Mouse (Mus musculus): ENCODE measurements around the gene Fam57b. TPM values are rescaled to one million over a fixed set of nuclear protein-coding genes. Genes with fewer than 3 reads are reported as not detected.
A peak's percentile ranks its signal among the peaks of the same experiment; 100 is the strongest.
"Not testable (repeated sequence)": the region's sequence is repeated elsewhere in the genome, so short reads cannot be mapped to it uniquely, and the experiment has no call there.

Gene Fam57b
- total and polyA plus RNA-seq, 3 experiments: 0.30 TPM; not detected in 2

DNA sequence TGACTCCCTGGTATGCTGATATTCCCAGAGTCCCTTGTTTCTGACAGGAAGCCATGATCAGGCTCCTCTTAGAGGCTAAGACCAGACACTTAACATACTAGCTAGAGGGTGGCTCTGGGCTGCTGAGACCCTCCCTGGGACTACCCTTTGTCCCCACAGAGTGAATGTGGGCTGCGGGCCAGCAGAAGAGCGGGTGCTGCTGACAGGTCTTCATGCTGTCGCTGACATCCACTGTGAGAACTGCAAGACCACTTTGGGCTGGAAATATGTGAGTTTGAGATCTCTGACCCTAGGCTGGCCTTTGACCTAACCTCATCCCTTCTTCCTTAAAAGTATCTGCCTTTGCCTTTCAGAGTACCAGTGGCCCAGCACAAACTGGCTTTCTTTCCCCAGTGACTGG is 19.3 kb upstream of the Fam57b start:
- H3K4me2 ChIP-seq (ENCODE audit: insufficient read depth, low read depth, poor library complexity, severe bottlenecking): peak overlapping the region; percentile 62
- H3K4me1 ChIP-seq (ENCODE audit: control insufficient read depth in 1 of 2, insufficient read depth in 2 of 2): peaks cover 14 to 83% of the 10 kb centered on the region in 2 experiments
- no peak for DNase-seq (ENCODE audit: extremely low read depth)
- in situ Hi-C loops (cut with MboI; ENCODE audit: low pct_ligation_motif_present, low pct_unique_long_range_greater_than_20kb, low sequenced_read_pairs): no loop called here
- H3K9me3 ChIP-seq (replicated peaks; ENCODE audit: low read length): peaks cover 5% of the 10 kb centered on the region
- H3K79me2 ChIP-seq (replicated peaks; ENCODE audit: control insufficient read depth, extremely low read depth, insufficient read depth, poor library complexity, severe bottlenecking): peaks cover 2% of the 10 kb centered on the region; the same call in 1 of the 2 replicates
- no peak for TF ChIP-seq TBP (conservative IDR thresholded peaks at IDR 0.05; ENCODE audit: low read depth, low read length)
- no peak for TF ChIP-seq MXI1 (IDR thresholded peaks at IDR 0.05; ENCODE audit: low read depth, low read length)
- no peak for TF ChIP-seq ZNF384 (IDR thresholded peaks at IDR 0.05; ENCODE audit: low read depth, low read length)
- no peak for TF ChIP-seq NRF1 (IDR thresholded peaks at IDR 0.05; ENCODE audit: low read depth, low read length)
- TF ChIP-seq POLR2AphosphoS2 (IDR thresholded peaks at IDR 0.05; ENCODE audit: low read depth, low read length): no peak
- TF ChIP-seq ZKSCAN1 (IDR thresholded peaks at IDR 0.05; ENCODE audit: borderline replicate concordance, low read depth, low read length): no peak
- TF ChIP-seq NELFE (IDR thresholded peaks at IDR 0.05; ENCODE audit: low read depth, low read length): no peak
- TF ChIP-seq JUN (IDR thresholded peaks at IDR 0.05; ENCODE audit: insufficient read depth, low read depth, low read length): no peak
- no peak for TF ChIP-seq CHD2 (IDR thresholded peaks at IDR 0.05; ENCODE audit: low read length)
- TF ChIP-seq EP300 (IDR thresholded peaks at IDR 0.05; ENCODE audit: low read length): no peak
- TF ChIP-seq CTCF (conservative IDR thresholded peaks at IDR 0.05 in 1 of 2, IDR thresholded peaks at IDR 0.05 in 1 of 2; ENCODE audit: low read depth in 2 of 2, low read length in 2 of 2): no peak
- H3K27me3 ChIP-seq (replicated peaks): no peaks in the 10 kb centered on the region
- H3K4me3 ChIP-seq (replicated peaks in 1 of 3; ENCODE audit: low read depth in 2 of 3, low read length in 2 of 3, poor library complexity in 1 of 3): peak overlapping the region; percentile 70 to 89 (median 77)
- H3K27ac ChIP-seq (ENCODE audit: insufficient read depth, low read depth): no peak overlapping the region
- peaks cover 42 to 61% of the 10 kb centered on the region in 2 experiments for H3K36me3 ChIP-seq (replicated peaks in 1 of 2; ENCODE audit: control insufficient read depth in 1 of 2, insufficient read depth in 1 of 2, low read length in 1 of 2)
- H3K9ac ChIP-seq (ENCODE audit: insufficient read depth, low read depth): peak overlapping the region; percentile 100
- dilution Hi-C loops (cut with MboI; ENCODE audit: extremely low pct_ligation_motif_present, extremely low pct_unique_long_range_greater_than_20kb, low sequenced_read_pairs): no loop called here

DNA sequence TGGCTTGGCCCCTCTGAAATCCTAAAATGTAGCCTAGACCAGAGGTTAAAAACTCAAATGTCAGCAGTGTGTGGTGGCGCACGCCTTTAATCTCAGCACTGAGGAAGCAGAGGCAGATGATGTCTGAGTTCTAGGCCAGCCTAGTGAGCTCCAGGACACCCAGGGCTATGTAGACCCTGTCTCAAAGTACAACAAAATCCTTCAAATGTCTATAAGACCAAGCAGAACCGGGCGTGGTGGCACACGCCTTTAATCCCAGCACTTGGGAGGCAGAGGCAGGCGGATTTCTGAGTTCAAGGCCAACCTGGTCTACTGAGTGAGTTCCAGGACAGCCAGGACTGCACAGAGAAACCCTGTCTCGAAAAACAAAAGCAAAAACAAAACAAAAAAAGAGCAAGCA is 18.4 kb upstream of the Fam57b start:
- H3K4me1 ChIP-seq (ENCODE audit: control insufficient read depth in 1 of 2, insufficient read depth in 2 of 2): peaks cover 14 to 81% of the 10 kb centered on the region in 2 experiments
- H3K9me3 ChIP-seq (replicated peaks; ENCODE audit: low read length); H3K79me2 ChIP-seq (replicated peaks; ENCODE audit: control insufficient read depth, extremely low read depth, insufficient read depth, poor library complexity, severe bottlenecking): not testable (repeated sequence)

GRCm38 (mm10) chr7:126779983-126780970 is 17.2 kb upstream of the Fam57b start:
- Histone ChIP-seq H3K4me2 (ENCODE audit: insufficient read depth, low read depth, poor library complexity, severe bottlenecking) (no peak overlapping the region), H3K4me3 (replicated peaks in 1 of 3; ENCODE audit: low read depth in 2 of 3, low read length in 2 of 3, poor library complexity in 1 of 3) (no peak overlapping the region), H3K4me1 (ENCODE audit: control insufficient read depth in 1 of 2, insufficient read depth in 2 of 2) (peaks cover 14 to 82% of the 10 kb centered on the region in 2 experiments), H3K27ac (ENCODE audit: insufficient read depth, low read depth) (no peak overlapping the region), H3K27me3 (replicated peaks) (no peaks in the 10 kb centered on the region), H3K9me3 (replicated peaks; ENCODE audit: low read length) (peaks cover 5% of the 10 kb centered on the region), H3K9ac (ENCODE audit: insufficient read depth, low read depth) (no peak overlapping the region), H3K36me3 (replicated peaks in 1 of 2; ENCODE audit: control insufficient read depth in 1 of 2, insufficient read depth in 1 of 2, low read length in 1 of 2) (peaks cover 63 to 76% of the 10 kb centered on the region in 2 experiments), H3K79me2 (replicated peaks; ENCODE audit: control insufficient read depth, extremely low read depth, insufficient read depth, poor library complexity, severe bottlenecking) (peaks cover 2% of the 10 kb centered on the region; the same call in 1 of the 2 replicates)
- peak; percentile 43; the same call in 1 of the 2 replicates for TF ChIP-seq MAX (IDR thresholded peaks at IDR 0.05; ENCODE audit: low read length)
- TF ChIP-seq USF2 (conservative IDR thresholded peaks at IDR 0.05; ENCODE audit: low read depth, low read length): peak; percentile 24; the same call in 1 of the 2 replicates
- no peak for TF ChIP-seq POLR2AphosphoS2 (IDR thresholded peaks at IDR 0.05; ENCODE audit: low read depth, low read length)
- no peak for TF ChIP-seq IRF4 (IDR thresholded peaks at IDR 0.05; ENCODE audit: low read depth, low read length)
- no peak for TF ChIP-seq TBP (conservative IDR thresholded peaks at IDR 0.05; ENCODE audit: low read depth, low read length)
- TF ChIP-seq POLR2A (IDR thresholded peaks at IDR 0.05; ENCODE audit: low read depth, low read length): peak; percentile 27; the same call in 1 of the 2 replicates
- peak; percentile 74 for TF ChIP-seq SMC3 (IDR thresholded peaks at IDR 0.05; ENCODE audit: low read depth, low read length)
- peak; percentile 68 for TF ChIP-seq MYC (IDR thresholded peaks at IDR 0.05; ENCODE audit: low read depth, low read length)
- TF ChIP-seq CTCF (conservative IDR thresholded peaks at IDR 0.05 in 1 of 2, IDR thresholded peaks at IDR 0.05 in 1 of 2; ENCODE audit: low read depth in 2 of 2, low read length in 2 of 2): peak; percentile 80 to 85; a peak in 3 of 4 replicates
- TF ChIP-seq RAD21 (IDR thresholded peaks at IDR 0.05; ENCODE audit: low read depth, low read length): peak; percentile 27
- DNase-seq (ENCODE audit: extremely low read depth): peak; percentile 80
- dilution Hi-C loops (cut with MboI; ENCODE audit: extremely low pct_ligation_motif_present, extremely low pct_unique_long_range_greater_than_20kb, low sequenced_read_pairs): no loop called here
- in situ Hi-C loops (cut with MboI; ENCODE audit: low pct_ligation_motif_present, low pct_unique_long_range_greater_than_20kb, low sequenced_read_pairs): loop anchor here (5.0 kb wide), 3 partner anchors 78 to 997 kb away; partner anchors contain the start of gene Setd1a

More for the DNA sequence above, 18.4 kb upstream of the Fam57b start:
- dilution Hi-C loops (cut with MboI; ENCODE audit: extremely low pct_ligation_motif_present, extremely low pct_unique_long_range_greater_than_20kb, low sequenced_read_pairs); H3K4me2 ChIP-seq (ENCODE audit: insufficient read depth, low read depth, poor library complexity, severe bottlenecking); H3K27ac ChIP-seq (ENCODE audit: insufficient read depth, low read depth); H3K27me3 ChIP-seq (replicated peaks); H3K4me3 ChIP-seq (replicated peaks in 1 of 3; ENCODE audit: low read depth in 2 of 3, low read length in 2 of 3, poor library complexity in 1 of 3); DNase-seq (ENCODE audit: extremely low read depth); in situ Hi-C loops (cut with MboI; ENCODE audit: low pct_ligation_motif_present, low pct_unique_long_range_greater_than_20kb, low sequenced_read_pairs); H3K9ac ChIP-seq (ENCODE audit: insufficient read depth, low read depth): not testable (repeated sequence)
- H3K36me3 ChIP-seq (replicated peaks in 1 of 2; ENCODE audit: control insufficient read depth in 1 of 2, insufficient read depth in 1 of 2, low read length in 1 of 2): peaks cover 51 to 64% of the 10 kb centered on the region in 2 experiments
